Mouse (Mus musculus): Measurements from ENCODE around the gene Flii.

GRCm38 (mm10) chr11:60706076-60706475, 21.0 kb downstream of the Flii start:
- no peak for TF ChIP-seq CTCF (IDR thresholded peaks at IDR 0.05; ENCODE audit: low read depth, low read length)
- no peak for TF ChIP-seq GATA1 (IDR thresholded peaks at IDR 0.05; ENCODE audit: borderline replicate concordance, low read length)

Measured in G1E (cell line).